ENCODE assay signal across 14 mouse cellular contexts in genomic region chr5:64244283-64244682, GRCm38 (mm10).
DNase-seq lines count a peak whose midpoint lies in the region; ATAC-seq and TF ChIP-seq lines count a peak whose summit lies in the region.
"Had no signal": no experiment of that assay in that cellular context is flagged by ENCODE, and none has a peak within 500 bp of the region (broad histone marks: within the 10 kb centered on the region; RNA-seq: fewer than 3 reads in every experiment).

No protein-coding gene starts in this region.

- whole genome bisulfite sequencing in heart, embryonic 11.5 days (ENCODE audit: insufficient replicate concordance): 2% methylated on average over 3 of the region's 3 CpGs
- 1% methylated on average over 3 of the region's 3 CpGs for WGBS in heart, embryonic 13.5 days

- no peak for TF ChIP-seq CTCF in layer of hippocampus, adult 2 months (conservative IDR thresholded peaks at IDR 0.05)

- H3K27me3 ChIP-seq in heart, embryonic 11.5 days (ENCODE audit: control insufficient read depth, insufficient read depth, low read length): no peaks in the 10 kb centered on the region
- no peaks in the 10 kb centered on the region for H3K27me3 ChIP-seq in heart, embryonic 13.5 days (replicated peaks)
- H3K27me3 ChIP-seq: embryonic facial prominence, embryonic 15.5 days; forebrain, embryonic 13.5 days; midbrain, embryonic 15.5 days had no signal

- ATAC-seq in heart, embryonic 11.5 days (replicated peaks; ENCODE audit: insufficient number of reproducible peaks, low FRiP score, low TSS enrichment): no peak; the same call in 1 of the 2 replicates
- ATAC-seq in heart, embryonic 13.5 days (ENCODE audit: extremely low read depth, insufficient number of reproducible peaks, low FRiP score, low TSS enrichment): peak; percentile 49; the same call in 1 of the 2 replicates
- ATAC-seq: forebrain, embryonic 13.5 days; hindbrain, postnatal 0 days; midbrain, embryonic 15.5 days had no signal

- no peak overlapping the region for H3K4me2 ChIP-seq in heart, embryonic 11.5 days
- H3K4me2 ChIP-seq in heart, embryonic 13.5 days: peak overlapping the region; percentile 37
- H3K4me2 ChIP-seq: embryonic facial prominence, embryonic 15.5 days; forebrain, embryonic 13.5 days; midbrain, embryonic 15.5 days had no signal

- intact Hi-C loops in heart, postnatal 14 days (cut with DNase I): no loop called here

- no peaks in the 10 kb centered on the region for H3K36me3 ChIP-seq in heart, embryonic 11.5 days (ENCODE audit: control insufficient read depth, insufficient read depth, low read length)
- H3K36me3 ChIP-seq in heart, embryonic 13.5 days: no peaks in the 10 kb centered on the region
- H3K36me3 ChIP-seq: embryonic facial prominence, embryonic 15.5 days; midbrain, embryonic 15.5 days had no signal

- H3K9me3 ChIP-seq in heart, embryonic 11.5 days (replicated peaks; ENCODE audit: control insufficient read depth, low read length): no peaks in the 10 kb centered on the region
- no peaks in the 10 kb centered on the region for H3K9me3 ChIP-seq in heart, embryonic 13.5 days
- H3K9me3 ChIP-seq: embryonic facial prominence, embryonic 15.5 days; forebrain, embryonic 13.5 days; midbrain, embryonic 15.5 days had no signal

- no peak overlapping the region for H3K9ac ChIP-seq in heart, embryonic 11.5 days (ENCODE audit: low read depth, low read length)
- peak overlapping the region; percentile 44; the same call in 1 of the 2 replicates for H3K9ac ChIP-seq in heart, embryonic 13.5 days
- H3K9ac ChIP-seq: embryonic facial prominence, embryonic 15.5 days; forebrain, embryonic 13.5 days; midbrain, embryonic 15.5 days had no signal

- no peak for DNase-seq in heart, adult 8-10 months (ENCODE audit: low spot score)
- peak; percentile 28 to 45 for DNase-seq in heart, postnatal 14 days
- DNase-seq in lung, postnatal 10 days: peak; percentile 63
- no peak for DNase-seq in layer of hippocampus, adult 2 months (ENCODE audit: low spot score in 2 of 2)
- DNase-seq in cerebellum, adult 18-20 months: no peak
- DNase-seq: cerebellum, adult 2 months; layer of hippocampus, adult 9-11 months had no signal

- H3K4me3 ChIP-seq in heart, embryonic 11.5 days (ENCODE audit: low read depth, low read length): no peak overlapping the region
- H3K4me3 ChIP-seq in heart, embryonic 13.5 days: no peak overlapping the region
- H3K4me3 ChIP-seq in layer of hippocampus, adult 2 months: no peak overlapping the region
- H3K4me3 ChIP-seq: embryonic facial prominence, embryonic 15.5 days; forebrain, embryonic 13.5 days; midbrain, embryonic 15.5 days had no signal

- peak overlapping the region; percentile 68 for H3K27ac ChIP-seq in heart, embryonic 11.5 days (ENCODE audit: low read depth, low read length)
- H3K27ac ChIP-seq in heart, embryonic 13.5 days (replicated peaks): peak overlapping the region; percentile 87
- H3K27ac ChIP-seq in layer of hippocampus, adult 2 months: no peak overlapping the region
- H3K27ac ChIP-seq: embryonic facial prominence, embryonic 15.5 days; forebrain, embryonic 13.5 days; hindbrain, postnatal 0 days; kidney, postnatal 0 days; midbrain, embryonic 15.5 days had no signal

- peaks cover 51% of the 10 kb centered on the region for H3K4me1 ChIP-seq in heart, embryonic 11.5 days (ENCODE audit: control insufficient read depth, insufficient read depth, low read length)
- H3K4me1 ChIP-seq in heart, embryonic 13.5 days: peaks cover 64% of the 10 kb centered on the region
- H3K4me1 ChIP-seq: midbrain, embryonic 15.5 days had no signal

Comparison
In these comparisons a context has a peak if more than half of its experiments do, and no peak if none do; other contexts are left out.
1. DNase-seq: peak in heart, postnatal 14 days (2 of 2) and lung, postnatal 10 days (single experiment); none in heart, adult 8-10 months (single experiment), layer of hippocampus, adult 2 months (0 of 2) and cerebellum, adult 18-20 months (0 of 2).